Mouse (Mus musculus) frontal cortex, adult 2 months (tissue): Measurements from ENCODE around the gene Gm28048. TPM values are rescaled to one million over a fixed set of nuclear protein-coding genes. Genes with fewer than 3 reads are reported as not detected.
A peak's percentile ranks its signal among the peaks of the same experiment; 100 is the strongest.

Experiments used
- DNase-seq, 2 experiments: peaks; one replicate each; pipeline ENCODE4 v3.0.0; 2022; ENCODE audit warnings: low spot score in 1 of 2; ENCODE audit errors: extremely low spot score in 1 of 2
- polyA plus RNA-seq: library from polyadenylated mRNA; depleted of rRNA; stranded (reverse); fragments of >200 nt; gene quantifications from 2 replicates; pipeline ENCODE4 v1.2.3, GENCODE M21; 2012

Gene Gm28048
- polyA plus RNA-seq, 1 experiment = 6.4 TPM

- DNase-seq = no peak
Measured at GRCm38 (mm10) chr11:22864305-22865060, 117.4 kb downstream of the Gm28048 start.

DNA sequence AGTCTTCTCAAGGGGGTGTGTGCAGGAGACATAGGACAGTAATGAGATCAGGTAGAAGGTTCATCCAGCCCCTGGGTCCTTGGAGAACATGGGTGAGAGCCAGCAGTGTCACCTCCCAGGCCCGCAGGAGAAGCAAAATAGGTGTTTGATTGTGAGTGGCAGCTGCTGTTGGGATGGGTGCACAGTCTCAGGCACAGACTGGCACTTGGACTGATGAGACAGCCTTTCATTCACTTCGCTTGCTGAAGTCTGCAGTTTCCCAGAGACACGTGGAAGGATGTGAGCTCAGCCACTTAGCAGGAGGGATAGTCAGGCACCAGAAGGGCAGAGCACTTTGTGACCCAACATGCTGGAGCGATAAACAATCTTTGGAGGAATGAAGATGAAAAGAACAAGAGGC, 118.3 kb downstream of the Gm28048 start:
- DNase-seq = no peak

DNA sequence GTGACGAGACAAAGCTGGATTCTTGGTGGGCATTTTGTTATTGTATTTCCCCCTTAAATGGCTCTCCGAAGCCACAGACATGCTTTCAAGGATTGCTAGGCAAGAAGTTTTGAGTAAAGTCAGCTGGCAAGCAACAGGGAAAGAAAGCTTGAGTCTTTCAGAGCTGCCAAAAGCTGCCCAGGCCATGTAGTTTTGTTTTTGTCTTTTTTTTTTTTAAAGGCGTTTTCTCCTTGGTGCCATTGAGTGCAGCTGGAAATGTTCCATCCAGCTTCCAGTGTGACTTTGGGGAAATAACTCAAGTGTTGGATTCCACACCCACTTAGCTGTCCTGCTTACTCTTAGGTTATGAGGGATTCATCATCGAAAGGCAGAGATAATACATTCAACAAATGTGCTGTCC, 120.6 kb downstream of the Gm28048 start:
- DNase-seq = no peak

DNA sequence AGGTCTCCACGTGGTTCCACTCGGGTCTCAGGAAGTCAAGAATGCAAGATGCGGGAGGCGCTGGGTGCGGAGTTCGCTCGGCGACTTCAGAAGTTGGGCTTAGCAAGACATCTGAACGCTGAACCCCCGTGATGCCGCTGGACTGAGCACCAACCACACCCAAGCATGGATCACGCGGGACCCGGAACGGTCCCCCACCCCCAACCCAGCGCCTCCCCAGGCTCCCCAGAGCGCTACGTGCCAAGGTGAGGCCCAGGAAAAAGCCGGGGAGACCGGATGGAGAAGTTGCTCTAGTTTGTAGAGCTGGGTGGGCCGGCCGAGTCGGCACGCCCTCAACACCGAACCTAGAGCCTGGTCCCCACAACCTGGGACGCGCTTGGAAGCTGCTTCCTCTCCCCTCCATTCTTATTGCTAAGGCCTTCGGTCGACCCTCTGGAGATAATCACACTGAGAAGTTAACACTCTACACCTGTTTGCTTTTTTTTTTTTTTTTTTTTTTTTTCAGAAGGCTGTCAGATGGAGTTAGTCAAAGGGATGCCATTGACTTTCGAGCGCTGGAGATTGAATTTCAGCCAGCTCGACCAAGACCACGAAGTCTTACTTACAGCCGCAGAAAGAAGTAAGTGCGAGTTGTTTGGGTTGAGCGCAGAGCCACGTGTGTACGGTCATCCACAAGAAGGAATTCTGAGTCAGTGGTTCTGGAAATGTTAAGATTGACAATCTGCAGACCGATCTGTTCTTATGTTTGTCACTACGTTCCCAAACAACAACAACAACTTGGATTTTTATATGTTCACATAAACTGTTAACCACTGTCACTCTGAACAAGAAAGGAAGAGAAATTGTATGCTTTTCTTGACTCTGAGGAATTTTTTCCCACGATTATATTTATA, 121.3 kb downstream of the Gm28048 start, which contains the start of gene B3gnt2:
Gene B3gnt2, minus strand, starts transcription at position 627 of the 893 bp plus-strand sequence.
- no peak for DNase-seq

- peak; percentile 43 to 75 for DNase-seq
Measured at GRCm38 (mm10) chr11:22859633-22860334, 122.1 kb downstream of the Gm28048 start.

DNA sequence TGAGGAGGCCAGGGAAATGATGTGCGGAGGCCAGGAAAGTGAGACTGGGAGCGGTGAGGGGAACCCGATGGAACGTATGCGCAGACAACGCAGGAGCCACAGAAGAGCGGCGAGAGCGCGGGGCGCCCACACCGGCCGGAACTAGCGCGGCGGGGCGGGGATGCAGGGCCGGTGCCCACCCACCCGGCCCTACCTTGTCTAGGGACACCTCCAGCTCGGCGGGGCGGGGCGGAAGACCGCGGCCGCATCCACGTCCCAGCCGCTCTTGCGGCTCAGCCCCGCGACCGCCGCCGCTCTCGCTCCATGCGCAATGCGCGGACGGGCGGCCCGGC, 122.6 kb downstream of the Gm28048 start:
- no peak for DNase-seq

- DNase-seq = no peak
Measured at GRCm38 (mm10) chr11:22858441-22859300, 123.2 kb downstream of the Gm28048 start.

DNA sequence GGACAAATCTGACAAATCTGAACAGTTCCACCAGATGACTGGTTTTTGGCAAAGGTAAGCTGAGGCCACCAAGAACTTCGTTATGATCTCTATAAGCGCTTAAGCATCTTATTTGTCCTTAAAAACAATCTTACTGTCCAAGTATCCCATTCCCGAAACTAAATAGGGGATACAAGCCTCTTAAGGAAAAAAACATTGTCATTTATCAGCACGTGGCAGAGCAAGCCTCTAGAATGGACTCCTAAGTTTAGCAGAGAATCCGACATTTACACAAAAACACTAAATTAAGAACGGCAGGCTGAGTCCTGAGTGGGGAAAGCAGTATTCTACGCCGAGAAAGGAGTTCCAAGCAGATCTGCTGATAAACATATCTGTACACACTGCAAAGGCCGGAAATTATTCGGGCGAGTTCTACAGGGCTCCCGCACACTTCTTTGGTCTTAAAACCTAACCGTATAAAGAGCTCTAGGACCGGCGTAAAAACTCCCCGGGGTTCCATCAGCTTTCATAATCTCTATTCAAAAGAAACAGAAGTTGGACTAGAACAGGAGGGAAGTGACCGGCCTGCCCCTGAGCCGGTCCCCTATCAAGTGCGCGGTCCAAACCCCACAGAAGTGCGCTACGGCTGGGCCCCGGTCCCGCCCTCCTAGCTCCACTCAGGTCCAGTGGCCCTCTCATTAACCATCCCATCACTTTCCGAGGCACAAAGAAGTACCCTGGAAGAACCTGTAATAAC, 124.0 kb downstream of the Gm28048 start:
- no peak for DNase-seq

DNA sequence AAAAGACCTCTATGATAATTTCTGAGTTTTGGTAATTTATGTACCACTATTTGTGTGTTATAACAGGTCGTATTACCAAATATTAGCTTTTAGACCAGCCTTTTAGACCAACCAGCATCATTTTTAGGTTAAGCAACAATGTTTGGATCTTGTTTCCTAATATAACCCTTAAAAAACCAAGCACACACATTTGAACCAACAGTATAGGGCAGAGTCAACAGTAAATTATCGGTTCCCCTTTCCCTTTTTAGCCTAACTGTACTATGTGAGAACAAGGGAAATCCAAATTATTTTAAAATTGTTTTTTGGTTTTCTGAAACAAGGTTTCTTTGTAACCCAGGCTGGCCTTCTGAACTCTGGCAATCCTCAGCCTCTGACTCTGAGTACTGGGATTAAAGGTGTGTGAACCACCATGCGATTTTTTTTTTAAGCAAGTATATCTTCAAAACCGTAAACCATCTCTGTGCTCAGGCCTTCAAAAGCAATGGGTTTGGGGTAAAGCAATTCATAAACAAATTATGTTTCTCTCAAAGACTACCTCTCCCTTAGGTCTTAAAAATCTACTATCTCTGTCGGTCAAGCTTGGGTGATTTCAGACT, 124.7 kb downstream of the Gm28048 start:
- no peak for DNase-seq

GRCm38 (mm10) chr11:22856371-22856965, 125.4 kb downstream of the Gm28048 start:
- no peak for DNase-seq

DNA sequence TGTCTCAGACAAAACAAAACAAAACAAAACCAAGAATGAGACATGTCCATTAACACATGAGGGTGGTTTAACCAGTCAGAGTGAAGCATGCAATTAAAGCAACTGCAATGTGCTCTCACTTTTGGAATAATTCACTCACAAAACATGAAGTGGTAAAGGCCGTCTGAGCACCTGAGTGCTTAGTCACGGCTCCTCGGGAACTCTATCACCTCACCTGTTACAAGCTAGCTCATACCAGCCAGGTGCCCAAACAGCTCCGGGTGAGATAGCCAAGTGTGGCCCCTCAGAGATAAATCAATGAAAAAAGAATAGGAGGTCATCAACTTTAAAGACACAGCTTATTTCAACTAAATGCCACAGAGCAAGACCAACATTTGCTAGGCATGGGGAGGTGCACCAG, 127.3 kb downstream of the Gm28048 start:
- no peak for DNase-seq

- DNase-seq = no peak
Measured at GRCm38 (mm10) chr11:22853477-22854157, 128.3 kb downstream of the Gm28048 start.

- no peak for DNase-seq
Measured at GRCm38 (mm10) chr11:22852510-22852909, 129.4 kb downstream of the Gm28048 start.

- no peak for DNase-seq
Measured at GRCm38 (mm10) chr11:22851416-22851815, 130.5 kb downstream of the Gm28048 start.

- DNase-seq = no peak
Measured at GRCm38 (mm10) chr11:22850077-22850476, 131.8 kb downstream of the Gm28048 start.

GRCm38 (mm10) chr11:22848649-22849195, 133.2 kb downstream of the Gm28048 start:
- no peak for DNase-seq

DNA sequence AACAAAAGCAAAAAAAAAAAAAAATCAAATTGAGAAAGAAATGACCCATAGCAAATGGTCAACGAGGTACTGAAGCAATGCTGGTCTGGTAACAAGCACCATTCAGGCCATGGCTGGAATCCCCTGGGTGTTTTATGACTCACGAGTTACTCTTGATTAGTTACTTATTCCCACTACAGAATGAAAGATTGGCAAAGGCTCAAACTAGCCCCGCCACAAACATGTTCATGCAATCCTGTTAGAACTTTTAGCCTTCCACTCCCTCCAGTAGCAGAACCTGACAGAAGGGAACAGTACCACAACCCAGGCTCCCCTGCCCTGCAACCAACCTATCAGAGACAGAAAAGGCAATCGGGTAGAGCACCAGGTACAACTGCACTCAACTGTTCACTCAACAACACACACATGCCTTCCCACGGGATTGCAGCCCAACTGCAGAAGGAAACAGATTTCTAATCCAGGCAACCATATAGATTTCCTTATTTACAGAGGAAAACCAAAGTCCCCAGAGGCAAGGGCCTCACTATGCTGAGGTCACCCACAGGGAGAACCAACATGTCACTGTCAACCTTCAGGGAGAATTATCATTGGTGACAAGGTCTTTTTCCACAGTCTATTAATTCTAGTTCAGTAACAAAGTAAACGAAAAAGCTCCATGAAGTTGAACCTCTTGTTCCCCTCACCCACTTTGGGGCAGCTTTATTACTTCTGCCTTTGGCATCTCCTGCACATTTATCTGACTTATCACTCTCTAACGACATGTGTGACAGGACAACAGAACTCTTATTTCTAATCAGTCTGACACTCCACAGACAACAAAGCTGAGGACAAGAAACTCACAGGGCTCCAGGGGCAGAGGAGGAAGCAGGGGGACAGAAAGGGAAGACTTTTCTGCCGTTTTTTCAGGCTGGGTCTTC, 133.9 kb downstream of the Gm28048 start:
- no peak for DNase-seq
